Mouse (Mus musculus): ENCODE data around the gene Arid2. TPM values are rescaled to one million over a fixed set of nuclear protein-coding genes. Genes with fewer than 3 reads are reported as not detected.
"Not testable (repeated sequence)": the region's sequence is repeated elsewhere in the genome, so short reads cannot be mapped to it uniquely, and the experiment has no call there.

Arid2 gene
- polyA plus RNA-seq, 1 experiment from 2014 or later: 25.2 TPM

DNA sequence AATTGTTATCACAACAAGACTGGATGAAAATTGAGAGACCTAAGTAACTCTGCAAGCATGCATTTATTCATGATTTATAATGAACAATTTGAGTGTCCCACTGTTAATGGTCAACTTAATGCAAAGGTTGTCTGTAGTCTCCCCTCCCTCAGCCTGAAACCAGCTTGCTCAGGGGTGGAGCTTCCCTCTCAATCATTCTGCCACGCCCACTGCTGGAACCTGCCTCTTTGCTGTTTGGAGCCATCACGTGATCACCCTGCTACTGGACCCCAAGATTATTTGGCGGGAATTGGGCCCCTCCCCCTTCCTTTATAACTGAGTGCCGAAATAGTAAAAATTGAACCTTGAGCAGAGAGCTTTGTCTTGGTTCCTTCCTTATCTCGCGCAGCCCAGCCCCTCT lies 154.2 kb downstream of the Arid2 start:
- not testable (repeated sequence) for DNase-seq (ENCODE audit: low spot score); H3K9ac ChIP-seq (ENCODE audit: low read depth, low read length); H3K27me3 ChIP-seq (replicated peaks; ENCODE audit: control insufficient read depth, insufficient read depth, low read length); H3K4me3 ChIP-seq (ENCODE audit: low read depth, low read length); H3K4me2 ChIP-seq (ENCODE audit: low read depth, low read length); H3K4me1 ChIP-seq (ENCODE audit: control insufficient read depth, insufficient read depth, low read length); H3K9me3 ChIP-seq (ENCODE audit: control insufficient read depth, low read length); H3K27ac ChIP-seq (replicated peaks; ENCODE audit: low read depth, low read length); ATAC-seq (ENCODE audit: low read depth)
- H3K36me3 ChIP-seq (ENCODE audit: control insufficient read depth, insufficient read depth, low read length): peaks cover 43% of the 10 kb centered on the region
- WGBS: 73% methylated on average over 3 of the region's 6 CpGs

DNA sequence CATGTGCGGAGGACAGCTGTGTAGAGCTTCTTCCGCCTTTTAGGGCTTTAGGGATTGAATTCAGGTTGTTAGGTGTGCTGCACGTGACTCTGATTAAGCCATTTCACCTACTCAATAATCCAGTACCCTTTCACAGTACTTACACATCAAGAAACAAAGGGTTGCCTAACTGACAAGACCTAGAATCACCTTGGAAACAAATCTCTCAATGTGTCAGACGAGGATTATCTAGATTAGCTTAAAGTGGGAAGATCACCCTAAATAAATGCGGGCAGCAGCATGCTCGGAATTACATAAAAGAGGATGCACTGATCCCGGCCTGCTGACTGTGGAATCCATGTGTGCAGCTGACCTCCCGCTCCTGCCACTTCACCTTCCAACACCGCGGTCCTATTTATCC lies 159.5 kb downstream of the Arid2 start:
- DNase-seq (ENCODE audit: low spot score): no peak
- no peak for ATAC-seq (ENCODE audit: low read depth)
- no peaks in the 10 kb centered on the region for H3K9me3 ChIP-seq (ENCODE audit: control insufficient read depth, low read length)
- peaks cover 48% of the 10 kb centered on the region for H3K36me3 ChIP-seq (ENCODE audit: control insufficient read depth, insufficient read depth, low read length)
- no peak overlapping the region for H3K4me3 ChIP-seq (ENCODE audit: low read depth, low read length)
- 79% methylated on average over 10 of the region's 10 CpGs for WGBS
- H3K4me1 ChIP-seq (ENCODE audit: control insufficient read depth, insufficient read depth, low read length): no peaks in the 10 kb centered on the region
- H3K4me2 ChIP-seq (ENCODE audit: low read depth, low read length): no peak overlapping the region
- H3K27ac ChIP-seq (replicated peaks; ENCODE audit: low read depth, low read length): no peak overlapping the region
- no peak overlapping the region for H3K9ac ChIP-seq (ENCODE audit: low read depth, low read length)
- no peaks in the 10 kb centered on the region for H3K27me3 ChIP-seq (replicated peaks; ENCODE audit: control insufficient read depth, insufficient read depth, low read length)

DNA sequence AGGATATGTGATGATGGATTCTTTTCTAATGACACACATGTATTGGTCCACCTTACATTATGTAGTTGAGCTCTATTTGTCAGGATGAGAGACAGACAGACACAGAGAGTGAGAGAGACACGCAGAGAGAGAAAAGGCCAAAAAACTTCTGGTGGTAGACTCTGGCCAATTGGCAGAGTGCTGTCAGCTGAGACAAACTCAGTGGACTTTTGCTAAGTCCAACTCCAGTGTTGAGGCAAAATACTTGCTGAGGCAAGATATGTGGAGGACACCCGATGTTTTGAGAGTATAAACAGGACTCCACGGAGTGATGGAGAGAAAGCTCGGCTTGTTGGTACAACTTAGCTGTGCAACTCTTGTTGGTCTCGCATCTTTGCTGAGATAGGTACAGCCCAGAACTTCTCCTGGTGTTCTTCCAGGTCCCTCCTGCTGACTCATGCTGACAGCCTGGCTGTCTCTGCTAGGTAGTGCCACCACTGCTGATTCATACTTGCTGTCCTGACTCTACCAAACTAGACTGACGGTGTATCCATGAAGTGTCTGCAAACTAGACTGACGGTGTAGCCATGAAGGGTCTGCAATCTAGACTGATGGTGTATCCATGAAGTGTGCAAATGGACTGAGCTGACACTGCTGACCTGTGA lies 161.5 kb downstream of the Arid2 start:
- no peak overlapping the region for H3K4me3 ChIP-seq (ENCODE audit: low read depth, low read length)
- DNase-seq (ENCODE audit: low spot score): no peak
- H3K27me3 ChIP-seq (replicated peaks; ENCODE audit: control insufficient read depth, insufficient read depth, low read length): no peaks in the 10 kb centered on the region
- no peak for ATAC-seq (ENCODE audit: low read depth)
- no peak overlapping the region for H3K27ac ChIP-seq (replicated peaks; ENCODE audit: low read depth, low read length)
- H3K4me2 ChIP-seq (ENCODE audit: low read depth, low read length): no peak overlapping the region
- H3K9ac ChIP-seq (ENCODE audit: low read depth, low read length): no peak overlapping the region
- no peaks in the 10 kb centered on the region for H3K4me1 ChIP-seq (ENCODE audit: control insufficient read depth, insufficient read depth, low read length)
- WGBS: 87% methylated on average over 7 of the region's 7 CpGs
- H3K9me3 ChIP-seq (ENCODE audit: control insufficient read depth, low read length): no peaks in the 10 kb centered on the region
- peaks cover 38% of the 10 kb centered on the region for H3K36me3 ChIP-seq (ENCODE audit: control insufficient read depth, insufficient read depth, low read length)

DNA sequence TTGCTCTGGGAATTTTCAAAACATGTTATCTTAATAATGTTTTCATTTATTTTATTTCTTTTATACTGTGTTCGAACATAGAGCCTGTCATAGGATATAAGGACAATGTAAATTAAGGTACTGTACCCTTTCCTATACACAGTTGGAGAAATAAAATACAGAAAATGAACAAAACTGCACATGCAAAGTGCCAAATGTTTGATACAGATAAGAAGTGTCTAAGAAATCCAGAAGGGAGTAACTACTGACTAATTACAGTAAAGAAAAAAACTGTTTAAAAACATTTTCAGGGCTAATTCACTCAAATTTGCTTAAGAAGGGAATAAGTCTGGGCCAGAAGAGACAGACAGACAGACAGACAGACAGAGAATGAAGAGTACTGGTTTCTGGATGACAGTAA lies 166.0 kb downstream of the Arid2 start:
- H3K9ac ChIP-seq (ENCODE audit: low read depth, low read length): no peak overlapping the region
- H3K4me3 ChIP-seq (ENCODE audit: low read depth, low read length): no peak overlapping the region
- H3K4me2 ChIP-seq (ENCODE audit: low read depth, low read length): no peak overlapping the region
- ATAC-seq (ENCODE audit: low read depth) (no peak), DNase-seq (ENCODE audit: low spot score) (no peak)
- peaks cover 15% of the 10 kb centered on the region; the same call in 1 of the 2 replicates for H3K4me1 ChIP-seq (ENCODE audit: control insufficient read depth, insufficient read depth, low read length)
- peaks cover 31% of the 10 kb centered on the region for H3K36me3 ChIP-seq (ENCODE audit: control insufficient read depth, insufficient read depth, low read length)
- 91% methylated on average over 1 of the region's 1 CpGs for WGBS
- H3K27ac ChIP-seq (replicated peaks; ENCODE audit: low read depth, low read length): no peak overlapping the region
- H3K27me3 ChIP-seq (replicated peaks; ENCODE audit: control insufficient read depth, insufficient read depth, low read length): no peaks in the 10 kb centered on the region
- H3K9me3 ChIP-seq (ENCODE audit: control insufficient read depth, low read length): no peaks in the 10 kb centered on the region

Small RNA genes lying within 50 kb of the gene (microRNA-seq; reads per million reads assigned to microRNA genes)
- gene Gm25397 (ENCODE audit: borderline number of aligned reads): not detected

Other genes with a start within 250 kb of the Arid2 start
- gene Scaf11, start 173.3 kb downstream of the Arid2 start, polyA plus RNA-seq (2014; fragmentation: Nextera tagmentation; extraction: Ambion mirVana): 80.3 and 83.9 TPM in 2 replicates